Mouse (Mus musculus) telencephalon, adult 2 months (tissue): Measurements from ENCODE around the gene Ankrd27.

Experiments used
- DNase-seq: peaks from one replicate; pipeline ENCODE4 v3.0.0-alpha.2; 2011; ENCODE audit warnings: low read depth, low spot score

The Ankrd27 gene

GRCm38 (mm10) chr7:35584068-35584785, 1.8 kb upstream of the Ankrd27 start:
- no peak for DNase-seq

GRCm38 (mm10) chr7:35584786-35585190, 1.3 kb upstream of the Ankrd27 start:
- no peak for DNase-seq

- no peak for DNase-seq
Measured at GRCm38 (mm10) chr7:35585191-35586054, 621 bp upstream of the Ankrd27 start, which contains the start of gene Rgs9bp. Gene Rgs9bp (minus strand): TSS chr7:35585582.

- no peak for DNase-seq
Measured at GRCm38 (mm10) chr7:35586906-35587445, 932 bp downstream of the Ankrd27 start.

- no peak for DNase-seq
Measured at GRCm38 (mm10) chr7:35587728-35588127, 1.7 kb downstream of the Ankrd27 start.

- no peak for DNase-seq
Measured at GRCm38 (mm10) chr7:35588680-35589428, 2.8 kb downstream of the Ankrd27 start.

GRCm38 (mm10) chr7:35589485-35589884, 3.4 kb downstream of the Ankrd27 start:
- no peak for DNase-seq

- peak; percentile 77 for DNase-seq
Measured at GRCm38 (mm10) chr7:35590731-35591191, 4.7 kb downstream of the Ankrd27 start.

GRCm38 (mm10) chr7:35594311-35594710, 8.3 kb downstream of the Ankrd27 start:
- no peak for DNase-seq

- DNase-seq: peak; percentile 52
Measured at GRCm38 (mm10) chr7:35599492-35599891, 13.4 kb downstream of the Ankrd27 start.

- DNase-seq: no peak
Measured at GRCm38 (mm10) chr7:35600031-35600430, 14.0 kb downstream of the Ankrd27 start.

- DNase-seq: no peak
Measured at GRCm38 (mm10) chr7:35601106-35601505, 15.1 kb downstream of the Ankrd27 start.

- DNase-seq: no peak
Measured at GRCm38 (mm10) chr7:35602766-35603165, 16.7 kb downstream of the Ankrd27 start.

GRCm38 (mm10) chr7:35606816-35607215, 20.8 kb downstream of the Ankrd27 start:
- no peak for DNase-seq

GRCm38 (mm10) chr7:35609245-35609644, 23.2 kb downstream of the Ankrd27 start:
- DNase-seq: no peak

GRCm38 (mm10) chr7:35617513-35617912, 31.5 kb downstream of the Ankrd27 start:
- no peak for DNase-seq

GRCm38 (mm10) chr7:35622626-35623025, 36.6 kb downstream of the Ankrd27 start:
- DNase-seq: no peak

- no peak for DNase-seq
Measured at GRCm38 (mm10) chr7:35626038-35626437, 40.0 kb downstream of the Ankrd27 start.

GRCm38 (mm10) chr7:35627371-35627770, 41.3 kb downstream of the Ankrd27 start:
- no peak for DNase-seq

GRCm38 (mm10) chr7:35628496-35628895, 42.5 kb downstream of the Ankrd27 start:
- no peak for DNase-seq

- no peak for DNase-seq
Measured at GRCm38 (mm10) chr7:35636229-35636628, 50.2 kb downstream of the Ankrd27 start.

- peak; percentile 27 for DNase-seq
Measured at GRCm38 (mm10) chr7:35636874-35637273, 50.8 kb downstream of the Ankrd27 start.
